Mouse (Mus musculus) heart, adult 8-10 months (tissue): ENCODE results near the gene Csf1. TPM values are rescaled to one million over a fixed set of nuclear protein-coding genes. Genes with fewer than 3 reads are reported as not detected.

ENCODE experiments used
- DNase-seq: peaks from one replicate; pipeline ENCODE4 v3.0.0; 2022; ENCODE audit warnings: low spot score
- total RNA-seq, 4 experiments: library from RNA; stranded (reverse); gene quantifications; 2 replicates each; pipeline ENCODE4 v1.2.4; 2022

Csf1 gene
- total RNA-seq, 4 experiments from 2014 or later = 43.5 to 56.6 (median 51.5) TPM

GRCm38 (mm10) chr3:107781304-107781703 is 21.0 kb upstream of the Csf1 start:
- peak; percentile 62 for DNase-seq

DNA sequence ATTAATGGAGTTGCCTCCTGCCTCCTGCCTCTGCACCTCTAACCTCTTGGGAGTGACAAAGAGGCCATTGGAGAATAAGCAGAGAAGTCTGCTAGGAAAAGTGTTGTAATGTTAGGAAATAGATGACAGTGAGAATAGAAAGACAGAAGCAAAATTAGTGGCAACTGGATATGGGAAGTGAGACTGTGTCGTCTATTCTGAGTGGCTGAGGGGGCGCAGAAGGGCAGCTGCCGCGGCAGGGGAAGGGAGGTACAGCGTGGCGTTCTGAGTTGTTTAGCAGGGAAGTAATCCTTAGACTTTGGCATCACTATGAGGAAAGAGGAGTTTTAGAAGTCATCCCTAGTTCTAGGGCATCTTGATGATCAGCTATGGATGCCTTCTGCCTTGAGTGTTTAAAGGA is 17.7 kb upstream of the Csf1 start:
- DNase-seq = no peak

DNA sequence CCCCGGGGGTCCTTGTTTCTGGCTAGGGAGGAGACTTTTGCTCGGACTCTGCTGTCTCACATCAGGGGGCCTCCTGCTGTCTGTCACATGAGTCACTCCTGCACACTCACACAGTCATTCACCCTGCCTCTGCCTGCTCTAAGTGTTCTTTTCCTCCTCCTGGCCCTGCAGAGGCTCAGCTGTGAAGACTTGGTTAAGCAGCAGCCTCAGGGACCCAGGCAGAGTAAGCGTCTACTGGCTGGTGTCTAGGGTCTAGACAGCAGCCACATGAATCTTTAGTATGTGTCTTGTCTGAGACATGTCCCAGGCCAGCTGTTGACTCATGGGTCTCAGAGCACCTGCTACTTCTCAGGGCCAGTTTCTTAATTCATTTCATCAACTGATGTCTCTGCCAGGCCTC is 16.0 kb upstream of the Csf1 start:
- DNase-seq = no peak

GRCm38 (mm10) chr3:107775736-107776135 is 15.5 kb upstream of the Csf1 start:
- DNase-seq = no peak

DNA sequence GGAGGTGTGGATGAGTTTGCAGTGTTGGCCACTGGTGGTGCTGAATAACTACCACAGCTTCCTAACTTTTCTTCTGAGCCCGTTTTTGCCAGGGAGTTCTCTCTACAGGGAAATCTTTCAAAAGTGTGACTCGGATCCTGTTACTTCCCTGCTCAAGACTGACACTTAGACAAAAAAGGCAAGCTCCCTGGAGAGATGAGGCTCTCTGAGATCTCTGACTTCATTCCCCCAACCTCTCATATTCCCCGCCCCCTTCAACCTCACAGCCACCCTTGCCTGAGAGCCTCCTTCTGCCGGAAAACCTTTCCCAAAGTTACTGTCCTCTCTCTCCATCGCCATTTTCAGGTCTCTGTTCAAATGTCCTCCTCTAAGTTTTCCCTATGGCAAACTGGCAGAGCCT is 14.8 kb upstream of the Csf1 start:
- DNase-seq = no peak

GRCm38 (mm10) chr3:107772860-107773259 is 12.6 kb upstream of the Csf1 start:
- no peak for DNase-seq

- no peak for DNase-seq
These were observed 9.4 kb upstream of the Csf1 start for GRCm38 (mm10) chr3:107769692-107770091.

DNA sequence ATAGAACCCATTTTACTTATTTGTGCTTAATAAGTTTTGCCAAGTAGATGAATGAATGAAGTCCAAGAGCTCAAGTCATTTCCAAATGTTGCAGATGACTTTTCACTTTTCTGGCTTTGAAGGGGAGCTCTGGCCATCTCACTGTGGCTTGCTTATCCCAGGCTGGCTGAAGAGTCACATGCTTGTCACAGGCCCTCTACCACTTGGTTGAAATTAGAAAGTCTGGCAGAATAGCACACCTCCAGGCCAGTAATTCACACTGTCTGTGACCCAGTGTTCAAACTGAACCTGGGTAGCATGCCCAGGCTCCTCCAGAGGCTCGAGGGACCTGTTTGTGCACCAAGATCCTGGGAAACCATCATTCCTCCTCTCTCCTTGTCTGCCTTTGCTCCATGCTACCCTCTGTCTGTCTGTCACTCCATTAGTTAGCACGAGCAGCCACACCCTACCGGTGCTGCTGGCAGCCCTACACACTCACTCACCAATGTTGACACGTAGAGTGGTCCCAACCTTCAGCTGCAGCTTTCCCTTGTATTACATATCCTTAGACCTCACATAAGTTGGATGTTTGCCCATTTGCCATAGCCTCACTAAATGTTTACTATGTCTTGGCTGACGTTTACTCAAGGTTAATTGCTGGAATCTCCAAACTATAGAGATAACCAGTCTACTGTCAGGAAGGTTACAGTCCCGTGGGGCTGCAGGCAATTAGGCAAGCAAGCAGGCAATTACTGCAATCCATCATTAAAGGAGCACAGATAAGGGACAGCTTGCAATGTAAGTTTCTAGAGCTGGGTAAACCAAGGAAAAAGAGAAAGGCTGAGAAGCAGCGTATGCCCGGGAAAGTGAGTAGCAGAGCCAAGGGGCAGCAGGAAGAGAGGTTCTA is 8.1 kb upstream of the Csf1 start:
- no peak for DNase-seq

GRCm38 (mm10) chr3:107766804-107767203 is 6.5 kb upstream of the Csf1 start:
- DNase-seq = no peak

DNA sequence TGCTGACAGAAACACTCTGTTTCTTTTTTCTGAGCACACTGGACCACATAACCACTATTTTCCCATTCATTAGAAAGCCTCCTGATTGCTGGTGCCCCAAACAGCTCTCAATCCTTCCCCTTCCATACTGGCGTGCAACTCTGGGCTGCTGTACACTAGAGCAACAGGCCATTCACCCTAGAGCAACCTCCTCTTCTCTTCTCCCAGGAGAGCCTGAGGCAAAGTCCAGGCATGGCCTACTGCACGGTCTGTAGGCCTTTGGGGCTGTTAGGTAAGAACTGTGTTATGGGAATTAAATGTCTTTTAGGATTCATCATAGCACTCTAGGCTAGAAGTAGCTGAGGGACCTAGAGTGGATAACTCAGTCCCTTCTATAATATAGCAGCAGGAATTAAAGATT is 5.7 kb upstream of the Csf1 start:
- DNase-seq = no peak

- no peak for DNase-seq
These were observed 3.3 kb upstream of the Csf1 start for GRCm38 (mm10) chr3:107763552-107763951.

GRCm38 (mm10) chr3:107761446-107761845 is 1.2 kb upstream of the Csf1 start:
- no peak for DNase-seq

DNA sequence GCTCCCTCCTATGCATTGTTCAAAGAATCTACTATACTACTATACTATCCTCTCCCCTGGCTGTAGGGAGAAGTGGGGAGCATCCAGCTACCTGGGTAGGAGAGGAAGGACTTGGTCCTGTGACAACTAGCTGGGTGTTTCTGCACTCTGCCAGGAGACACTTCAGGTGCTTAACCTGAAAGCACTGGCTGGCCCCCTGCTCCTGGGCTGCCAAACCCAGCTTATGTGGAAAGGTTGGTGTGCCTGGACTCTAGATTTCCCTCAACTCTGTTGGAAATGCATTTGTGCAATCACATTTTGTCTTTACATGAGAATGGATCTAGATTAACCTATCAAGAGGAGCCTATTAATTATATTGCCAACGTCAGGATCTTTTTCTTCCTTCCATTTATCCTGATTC is 502 bp upstream of the Csf1 start:
- no peak for DNase-seq

DNA sequence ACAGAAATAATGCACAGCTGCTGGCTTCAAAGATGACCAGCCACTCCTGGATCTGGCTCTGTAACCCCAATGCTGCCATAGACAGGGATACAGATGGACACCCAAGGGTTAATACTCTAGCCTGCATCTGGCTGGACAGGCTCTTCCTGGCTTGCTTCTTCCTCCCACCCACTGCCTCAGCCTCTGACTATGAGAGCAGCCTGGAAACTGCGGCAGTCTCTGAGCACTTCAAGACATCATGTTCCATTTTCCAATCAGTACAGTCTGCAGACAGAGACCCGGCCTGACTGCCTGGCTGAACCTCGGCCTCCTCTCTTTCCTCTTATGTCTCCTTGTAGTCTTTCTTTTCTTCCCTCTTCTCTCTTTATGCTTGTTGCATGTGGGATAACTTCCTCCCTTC is 1.6 kb downstream of the Csf1 start:
- DNase-seq = peak; percentile 65

DNA sequence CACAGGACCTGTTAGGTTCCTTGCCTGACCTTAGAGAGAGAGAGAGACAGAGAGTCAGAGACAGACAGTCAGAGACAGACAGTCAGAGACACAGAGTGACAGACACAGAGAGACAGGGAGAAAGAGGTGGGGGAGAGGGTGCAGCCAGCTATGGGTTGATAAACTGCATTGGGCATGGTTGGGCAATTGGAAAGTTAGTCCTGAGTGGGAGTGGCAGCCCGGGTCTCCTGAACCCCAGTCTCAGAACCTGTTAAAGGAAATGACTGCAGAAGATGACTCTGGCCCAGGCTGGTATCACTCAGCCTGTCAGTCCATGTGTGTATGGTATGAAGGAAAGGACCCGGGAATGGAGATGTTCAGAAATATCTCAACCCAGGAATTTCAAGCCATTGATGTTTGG is 2.1 kb downstream of the Csf1 start:
- no peak for DNase-seq

GRCm38 (mm10) chr3:107757365-107758129 is 2.7 kb downstream of the Csf1 start:
- DNase-seq = no peak

DNA sequence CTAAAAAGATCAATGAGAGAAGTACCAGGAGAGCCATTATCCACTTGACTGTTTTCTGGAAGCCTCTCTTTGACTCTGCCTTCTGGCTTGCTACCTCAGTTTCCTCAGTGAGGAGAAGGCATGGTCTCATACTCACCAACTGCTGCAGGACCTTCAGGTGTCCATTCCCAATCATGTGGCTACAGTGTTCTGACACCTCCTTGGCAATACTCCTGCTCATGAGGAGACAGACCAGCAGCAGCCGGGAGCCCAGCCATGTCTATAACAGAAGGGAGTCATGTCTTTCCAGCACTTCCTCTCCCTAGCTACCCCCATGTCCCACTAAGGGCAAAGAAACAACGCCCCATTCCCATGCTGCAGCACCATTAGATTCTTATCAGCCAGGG is 3.8 kb downstream of the Csf1 start:
- no peak for DNase-seq

DNA sequence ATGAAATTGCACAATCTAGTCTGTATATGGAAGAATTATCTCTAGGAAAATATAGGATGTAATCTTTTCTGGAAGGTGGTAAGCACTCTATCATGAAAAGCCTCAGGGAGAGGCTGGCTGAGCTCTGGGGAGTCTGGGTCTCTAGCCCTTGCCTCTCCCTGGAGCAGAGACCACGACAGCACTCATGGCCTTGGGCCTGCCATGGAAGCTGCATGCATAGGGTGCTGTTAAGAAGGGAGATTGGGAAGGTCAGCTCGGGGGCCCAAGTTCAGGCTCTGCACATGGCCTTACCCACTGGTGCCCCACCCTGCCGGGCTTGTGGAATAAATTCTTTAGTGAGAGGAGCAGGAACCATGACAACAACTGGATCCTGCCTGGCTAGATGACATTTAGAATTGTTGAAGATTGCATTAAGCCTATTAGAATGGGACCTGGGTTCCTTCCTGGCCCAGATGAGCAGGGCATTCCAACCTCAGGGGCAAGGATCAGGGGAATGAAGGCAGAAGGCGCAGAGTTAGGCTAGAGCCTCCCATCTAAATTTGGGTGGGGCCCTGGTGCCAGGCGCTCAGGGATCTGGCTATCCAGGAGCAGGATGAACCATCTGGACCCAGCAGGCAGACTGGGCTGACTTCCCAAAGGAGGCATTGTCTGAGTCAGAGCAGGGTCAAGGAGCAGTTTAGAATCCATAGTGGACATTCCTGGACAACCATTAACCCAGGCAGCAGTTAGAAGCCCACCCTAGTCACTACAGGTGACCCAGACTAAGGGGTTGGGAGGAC is 4.4 kb downstream of the Csf1 start:
- no peak for DNase-seq

DNA sequence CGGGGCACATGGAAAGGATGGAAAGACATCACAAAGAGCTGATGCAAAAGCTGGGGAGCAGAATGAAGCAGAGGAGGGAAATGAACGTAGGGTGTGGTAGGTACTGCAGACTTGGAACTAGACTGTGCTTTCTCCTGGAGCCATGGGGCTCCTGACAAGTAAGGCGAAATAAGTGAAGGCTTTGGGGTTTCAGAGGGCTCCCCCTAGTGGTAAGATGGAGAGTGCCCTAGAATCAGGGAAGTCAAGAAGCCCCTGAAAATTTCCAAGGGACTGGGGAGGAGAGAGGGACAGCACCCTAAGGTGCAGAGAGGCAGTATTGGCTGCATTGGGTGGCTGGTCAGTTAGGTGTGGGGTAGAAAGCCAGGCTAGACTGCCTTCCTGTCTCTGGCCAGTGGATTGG is 5.6 kb downstream of the Csf1 start:
- peak; percentile 69 for DNase-seq

- DNase-seq = no peak
These were observed 8.7 kb downstream of the Csf1 start for GRCm38 (mm10) chr3:107751607-107752006.

DNA sequence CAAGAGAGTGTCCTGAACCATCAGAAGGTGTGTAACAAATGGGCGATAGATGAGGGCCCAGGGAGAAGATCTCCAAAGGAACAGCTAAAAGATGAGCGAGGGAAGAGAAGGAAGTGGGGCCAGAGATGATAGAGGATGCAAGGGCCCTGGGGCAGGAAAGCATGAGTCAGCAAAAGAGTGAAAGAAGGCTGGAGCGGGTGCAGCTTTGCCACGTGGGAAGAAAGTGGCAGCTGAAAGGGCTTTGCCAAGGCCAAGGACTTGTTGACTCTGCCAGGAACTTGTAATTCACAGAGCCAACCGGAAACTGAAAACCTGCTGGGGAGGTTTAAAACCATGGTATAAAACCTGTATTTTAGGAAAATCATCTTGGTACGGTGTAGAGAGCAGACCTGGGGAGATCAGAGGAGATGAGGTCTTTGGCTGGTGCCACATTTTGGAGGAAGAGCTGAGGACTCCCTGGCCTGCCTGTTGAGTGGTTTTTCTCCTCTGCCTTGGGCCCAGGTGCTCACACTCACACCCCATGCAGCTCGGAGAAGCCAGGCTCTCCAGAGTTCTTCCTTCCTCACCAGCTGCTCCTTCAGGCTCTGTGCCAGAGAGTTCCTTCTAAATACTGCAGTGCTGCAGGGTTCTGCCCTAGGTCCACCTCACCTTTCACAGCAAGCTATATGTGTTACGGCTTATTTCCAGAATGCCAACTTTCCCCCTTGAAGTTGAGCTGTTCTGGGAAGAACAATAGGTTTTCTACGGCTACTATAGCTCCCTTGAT is 9.3 kb downstream of the Csf1 start:
- no peak for DNase-seq
